ENCODE assay signal across 10 mouse cellular contexts in genomic region chr17:24639571-24639988, GRCm38 (mm10). TPM values are rescaled to one million over a fixed set of nuclear protein-coding genes. Genes with fewer than 3 reads are reported as not detected.
DNase-seq lines count a peak whose midpoint lies in the region; ATAC-seq and TF ChIP-seq lines count a peak whose summit lies in the region.
"Had no signal": no experiment of that assay in that cellular context is flagged by ENCODE, and none has a peak within 500 bp of the region (broad histone marks: within the 10 kb centered on the region; RNA-seq: fewer than 3 reads in every experiment).

No protein-coding gene starts in this region.

- H3K4me2 ChIP-seq in neural tube, embryonic 11.5 days (ENCODE audit: low read depth) = no peak overlapping the region

- no peak for ATAC-seq in neural tube, embryonic 11.5 days (ENCODE audit: insufficient read depth, low FRiP score, low TSS enrichment)
- no peak for ATAC-seq in inflammation-experienced regulatory T-cells, adult 6 months

- H3K9ac ChIP-seq in neural tube, embryonic 11.5 days (ENCODE audit: low read length) = peak overlapping the region; percentile 35; the same call in 1 of the 2 replicates

- peaks cover 48% of the 10 kb centered on the region for H3K36me3 ChIP-seq in embryonic facial prominence, embryonic 10.5 days (replicated peaks)
- H3K36me3 ChIP-seq in hindbrain, embryonic 10.5 days = peaks cover 37% of the 10 kb centered on the region
- no peaks in the 10 kb centered on the region for H3K36me3 ChIP-seq in neural tube, embryonic 11.5 days (ENCODE audit: control insufficient read depth, insufficient read depth, low read length)

- 39% methylated on average over 5 of the region's 5 CpGs for WGBS in embryonic facial prominence, embryonic 10.5 days
- 69% methylated on average over 5 of the region's 5 CpGs for WGBS in hindbrain, embryonic 10.5 days
- 64% methylated on average over 5 of the region's 5 CpGs for WGBS in neural tube, embryonic 11.5 days

- peaks cover 63% of the 10 kb centered on the region for H3K4me1 ChIP-seq in embryonic facial prominence, embryonic 10.5 days
- peaks cover 51% of the 10 kb centered on the region for H3K4me1 ChIP-seq in hindbrain, embryonic 10.5 days (replicated peaks)
- H3K4me1 ChIP-seq in neural tube, embryonic 11.5 days (ENCODE audit: control insufficient read depth, insufficient read depth, low read length) = no peaks in the 10 kb centered on the region

- no peaks in the 10 kb centered on the region for H3K9me3 ChIP-seq in embryonic facial prominence, embryonic 10.5 days
- no peaks in the 10 kb centered on the region for H3K9me3 ChIP-seq in hindbrain, embryonic 10.5 days
- no peaks in the 10 kb centered on the region for H3K9me3 ChIP-seq in neural tube, embryonic 11.5 days (ENCODE audit: control insufficient read depth, low read length)

- TF ChIP-seq CTCF in layer of hippocampus, adult 2 months (conservative IDR thresholded peaks at IDR 0.05) = no peak

- H3K4me3 ChIP-seq in embryonic facial prominence, embryonic 10.5 days = peak overlapping the region; percentile 39
- H3K4me3 ChIP-seq in hindbrain, embryonic 10.5 days = no peak overlapping the region
- H3K4me3 ChIP-seq in neural tube, embryonic 11.5 days (ENCODE audit: low read depth, low read length) = no peak overlapping the region
- no peak overlapping the region for H3K4me3 ChIP-seq in layer of hippocampus, adult 2 months

- H3K27me3 ChIP-seq in embryonic facial prominence, embryonic 10.5 days (replicated peaks; ENCODE audit: low read depth, poor library complexity, severe bottlenecking) = no peaks in the 10 kb centered on the region
- no peaks in the 10 kb centered on the region for H3K27me3 ChIP-seq in hindbrain, embryonic 10.5 days (ENCODE audit: insufficient read depth, poor library complexity, severe bottlenecking)
- H3K27me3 ChIP-seq in neural tube, embryonic 11.5 days (ENCODE audit: control insufficient read depth, insufficient read depth, low read length) = no peaks in the 10 kb centered on the region

- DNase-seq in kidney, postnatal 4 days = peak; percentile 63 to 75
- no peak for DNase-seq in kidney, postnatal 14 days
- DNase-seq in embryonic facial prominence, embryonic 10.5 days (ENCODE audit: low spot score) = peak; percentile 79
- DNase-seq in hindbrain, embryonic 10.5 days (ENCODE audit: low spot score) = peak; percentile 45
- peak; percentile 24 for DNase-seq in neural tube, embryonic 11.5 days (ENCODE audit: low spot score)
- no peak for DNase-seq in layer of hippocampus, adult 2 months (ENCODE audit: low spot score in 2 of 2)
- DNase-seq in layer of hippocampus, postnatal 10 days (ENCODE audit: low spot score in 2 of 2) = no peak
- DNase-seq: cerebellum, adult 2 months had no signal

- H3K27ac ChIP-seq in embryonic facial prominence, embryonic 10.5 days (replicated peaks) = peak overlapping the region; percentile 91
- H3K27ac ChIP-seq in hindbrain, embryonic 10.5 days = peak overlapping the region; percentile 77
- peak overlapping the region; percentile 21 for H3K27ac ChIP-seq in neural tube, embryonic 11.5 days (ENCODE audit: low read depth, low read length)
- H3K27ac ChIP-seq in layer of hippocampus, adult 2 months = no peak overlapping the region

RNA-seq across cellular contexts. Expression of gene Nthl1, which starts 7.1 kb away (rescaled TPM):
- polyA plus RNA-seq in embryonic facial prominence, embryonic 10.5 days (2016; fragmentation: Nextera tagmentation; extraction: Ambion mirVana) = 22.4 and 27.3 TPM in 2 replicates
- polyA plus RNA-seq in hindbrain, embryonic 10.5 days (2016; fragmentation: Nextera tagmentation; extraction: Ambion mirVana) = 19.9 and 27.1 TPM in 2 replicates
- 13.8 and 15.7 TPM in 2 replicates for polyA plus RNA-seq in neural tube, embryonic 11.5 days (2014; fragmentation: Nextera tagmentation; extraction: Ambion mirVana)
- 1 to 10 TPM; 6.2 to 6.8 TPM for total RNA-seq in layer of hippocampus, adult 2 months (2021)
- 1 to 10 TPM; 2.0 to 4.8 (median 2.8) TPM for polyA plus RNA-seq in inflammation-experienced regulatory T-cells, adult 6 months (2017; shearing (Covaris generic))
- total RNA-seq in layer of hippocampus, postnatal 10 days (2021) = 1 to 10 TPM; 4.9 to 7.8 TPM

RNA-seq across cellular contexts. Expression of gene Tsc2, which starts 7.2 kb away (rescaled TPM):
- polyA plus RNA-seq in embryonic facial prominence, embryonic 10.5 days (2016; fragmentation: Nextera tagmentation; extraction: Ambion mirVana) = 70.2 and 70.4 TPM in 2 replicates
- 64.1 and 86.9 TPM in 2 replicates for polyA plus RNA-seq in hindbrain, embryonic 10.5 days (2016; fragmentation: Nextera tagmentation; extraction: Ambion mirVana)
- 61.9 and 69.2 TPM in 2 replicates for polyA plus RNA-seq in neural tube, embryonic 11.5 days (2014; fragmentation: Nextera tagmentation; extraction: Ambion mirVana)
- total RNA-seq in layer of hippocampus, adult 2 months (2021) = 100 to 1,000 TPM; 192 to 223 TPM
- polyA plus RNA-seq in inflammation-experienced regulatory T-cells, adult 6 months (2017; shearing (Covaris generic)) = 10 to 100 TPM; 17.0 to 17.7 (median 17.1) TPM
- 100 to 1,000 TPM; 171 to 176 TPM for total RNA-seq in layer of hippocampus, postnatal 10 days (2021)

RNA-seq across cellular contexts. Expression of gene Slc9a3r2, which starts 10.5 kb away (rescaled TPM):
- polyA plus RNA-seq in embryonic facial prominence, embryonic 10.5 days (2016; fragmentation: Nextera tagmentation; extraction: Ambion mirVana) = 31.7 and 37.3 TPM in 2 replicates
- polyA plus RNA-seq in hindbrain, embryonic 10.5 days (2016; fragmentation: Nextera tagmentation; extraction: Ambion mirVana) = 34.2 and 39.2 TPM in 2 replicates
- 36.7 and 38.8 TPM in 2 replicates for polyA plus RNA-seq in neural tube, embryonic 11.5 days (2014; fragmentation: Nextera tagmentation; extraction: Ambion mirVana)
- 10 to 100 TPM; 41.9 to 44.1 TPM for total RNA-seq in layer of hippocampus, adult 2 months (2021)
- not detected for polyA plus RNA-seq in inflammation-experienced regulatory T-cells, adult 6 months (2017; shearing (Covaris generic))
- 10 to 100 TPM; 48.5 to 49.4 TPM for total RNA-seq in layer of hippocampus, postnatal 10 days (2021)

RNA-seq across cellular contexts. Expression of gene Npw, which starts 18.7 kb away (rescaled TPM):
- not detected in 2 replicates for polyA plus RNA-seq in embryonic facial prominence, embryonic 10.5 days (2016; fragmentation: Nextera tagmentation; extraction: Ambion mirVana)
- polyA plus RNA-seq in hindbrain, embryonic 10.5 days (2016; fragmentation: Nextera tagmentation; extraction: Ambion mirVana) = not detected in 2 replicates
- not detected in 2 replicates for polyA plus RNA-seq in neural tube, embryonic 11.5 days (2014; fragmentation: Nextera tagmentation; extraction: Ambion mirVana)
- 1 to 10 TPM; 2.0 to 2.3 TPM for total RNA-seq in layer of hippocampus, adult 2 months (2021)
- not detected for polyA plus RNA-seq in inflammation-experienced regulatory T-cells, adult 6 months (2017; shearing (Covaris generic))
- 1 to 10 TPM; 1.3 to 1.6 TPM for total RNA-seq in layer of hippocampus, postnatal 10 days (2021)
- total RNA-seq: gastrocnemius, postnatal 4 days had no signal
- polyA plus RNA-seq: cerebellum, adult 2 months had no signal

RNA-seq across cellular contexts. Expression of gene Zfp598, which starts 29.9 kb away (rescaled TPM):
- polyA plus RNA-seq in embryonic facial prominence, embryonic 10.5 days (2016; fragmentation: Nextera tagmentation; extraction: Ambion mirVana) = 29.0 and 30.4 TPM in 2 replicates
- 26.2 and 28.6 TPM in 2 replicates for polyA plus RNA-seq in hindbrain, embryonic 10.5 days (2016; fragmentation: Nextera tagmentation; extraction: Ambion mirVana)
- polyA plus RNA-seq in neural tube, embryonic 11.5 days (2014; fragmentation: Nextera tagmentation; extraction: Ambion mirVana) = 31.8 and 35.7 TPM in 2 replicates
- 10 to 100 TPM; 36.6 to 43.9 TPM for total RNA-seq in layer of hippocampus, adult 2 months (2021)
- polyA plus RNA-seq in inflammation-experienced regulatory T-cells, adult 6 months (2017; shearing (Covaris generic)) = 1 to 10 TPM; 4.1 to 5.8 (median 5.4) TPM
- 10 to 100 TPM; 40.1 to 43.6 TPM for total RNA-seq in layer of hippocampus, postnatal 10 days (2021)

Comparison
In these comparisons a context has a peak if more than half of its experiments do, and no peak if none do; other contexts are left out.
1. DNase-seq: peak in kidney, postnatal 4 days (2 of 2), embryonic facial prominence, embryonic 10.5 days (single experiment), hindbrain, embryonic 10.5 days (single experiment) and neural tube, embryonic 11.5 days (single experiment); none in kidney, postnatal 14 days (single experiment), layer of hippocampus, adult 2 months (0 of 2) and layer of hippocampus, postnatal 10 days (0 of 2).
2. RNA of gene Slc9a3r2, which starts 10.5 kb away (polyA plus RNA-seq): 34.2 to 39.2 TPM in hindbrain, embryonic 10.5 days, 36.7 to 38.8 TPM in neural tube, embryonic 11.5 days and 31.7 to 37.3 TPM in embryonic facial prominence, embryonic 10.5 days; not detected in inflammation-experienced regulatory T-cells, adult 6 months; every median in the first group is over 10 times any median in the second.